Mouse (Mus musculus): ENCODE measurements around the gene Tsga10. TPM values are rescaled to one million over a fixed set of nuclear protein-coding genes. Genes with fewer than 3 reads are reported as not detected.

Tsga10 gene
- 12.4 and 14.5 TPM in 2 replicates for polyA plus RNA-seq (2016; fragmentation: Nextera tagmentation; extraction: Ambion mirVana)

DNA sequence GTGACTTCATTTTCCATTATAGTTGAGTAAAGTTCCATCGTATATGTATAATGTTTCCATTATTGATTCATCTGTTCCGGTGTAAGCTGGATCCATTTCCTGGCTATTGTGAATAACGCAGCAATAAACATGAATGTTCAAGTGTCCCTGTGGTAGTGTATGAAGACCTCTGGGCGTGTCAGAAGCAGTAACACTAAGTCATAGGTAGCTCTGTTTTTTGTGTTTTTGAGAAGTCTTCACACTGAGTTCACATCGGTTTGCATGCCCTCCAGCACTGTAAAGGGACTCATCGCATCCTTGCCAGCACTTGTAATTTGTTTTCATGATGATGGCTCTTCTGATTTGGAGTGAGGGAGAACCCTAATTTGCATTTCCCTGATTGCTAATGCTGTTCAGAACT, at the start of gene Tsga10:
Gene Tsga10 (minus strand): TSS at position 144 of the 400 bp plus-strand sequence.
- WGBS = 88% methylated on average over 6 of the region's 6 CpGs
- Histone ChIP-seq H3K4me1 (replicated peaks) (peaks cover 17% of the 10 kb centered on the region; the same call in 1 of the 2 replicates), H3K9me3 (no peaks in the 10 kb centered on the region), H3K36me3 (no peaks in the 10 kb centered on the region), H3K27ac (peak within 1 kb of the TSS; percentile 92), H3K4me3 (peak within 1 kb of the TSS; percentile 75), H3K27me3 (ENCODE audit: insufficient read depth, poor library complexity, severe bottlenecking) (peaks cover 6% of the 10 kb centered on the region; the same call in 1 of the 2 replicates)
- DNase-seq (ENCODE audit: low spot score) = no peak

- H3K4me1 ChIP-seq (replicated peaks) = no peaks in the 10 kb centered on the region
- no peaks in the 10 kb centered on the region for H3K9me3 ChIP-seq
- no peaks in the 10 kb centered on the region for H3K36me3 ChIP-seq
- no peak overlapping the region for H3K4me3 ChIP-seq
- H3K27ac ChIP-seq = no peak overlapping the region
- 85% methylated on average over 2 of the region's 2 CpGs for whole genome bisulfite sequencing
- no peak for DNase-seq (ENCODE audit: low spot score)
- no peaks in the 10 kb centered on the region for H3K27me3 ChIP-seq (ENCODE audit: insufficient read depth, poor library complexity, severe bottlenecking)
Observed at GRCm38 (mm10) chr1:37912751-37913150, 46.5 kb upstream of the Tsga10 start.

DNA sequence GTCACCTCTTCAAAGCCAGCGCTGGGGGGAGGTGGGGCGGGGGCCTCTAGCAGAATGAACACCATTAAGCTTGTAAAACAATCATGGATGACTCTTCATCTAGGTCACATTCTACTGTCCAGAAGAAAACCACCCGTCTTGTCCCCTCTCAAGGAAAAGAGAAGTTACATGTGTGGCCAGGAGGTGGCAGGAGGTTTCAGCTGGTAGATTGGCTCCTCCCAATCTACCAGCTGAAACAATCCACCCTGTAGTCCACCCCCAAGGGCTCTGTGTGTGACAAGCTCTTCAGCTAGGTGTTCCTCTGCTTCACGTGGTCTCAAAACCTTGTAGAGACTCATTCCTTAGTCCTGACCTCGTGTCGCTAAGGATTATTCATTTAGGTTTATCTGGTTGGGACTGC, 36.9 kb upstream of the Tsga10 start:
- Histone ChIP-seq H3K9me3 (no peaks in the 10 kb centered on the region), H3K4me1 (replicated peaks) (no peaks in the 10 kb centered on the region), H3K36me3 (peaks cover 26% of the 10 kb centered on the region), H3K27ac (no peak overlapping the region), H3K27me3 (ENCODE audit: insufficient read depth, poor library complexity, severe bottlenecking) (no peaks in the 10 kb centered on the region), H3K4me3 (no peak overlapping the region)
- DNase-seq (ENCODE audit: low spot score) = peak; percentile 21
- WGBS = 38% methylated on average over 6 of the region's 6 CpGs

- Histone ChIP-seq H3K36me3 (peaks cover 55% of the 10 kb centered on the region), H3K4me1 (replicated peaks) (no peaks in the 10 kb centered on the region), H3K27me3 (ENCODE audit: insufficient read depth, poor library complexity, severe bottlenecking) (no peaks in the 10 kb centered on the region), H3K27ac (no peak overlapping the region), H3K9me3 (no peaks in the 10 kb centered on the region), H3K4me3 (no peak overlapping the region)
- no peak for DNase-seq (ENCODE audit: low spot score)
- WGBS = 54% methylated on average over 6 of the region's 6 CpGs
Observed at GRCm38 (mm10) chr1:37900288-37900687, 34.1 kb upstream of the Tsga10 start.

GRCm38 (mm10) chr1:37899816-37900215, 33.6 kb upstream of the Tsga10 start:
- Histone ChIP-seq H3K9me3 (no peaks in the 10 kb centered on the region), H3K27me3 (ENCODE audit: insufficient read depth, poor library complexity, severe bottlenecking) (no peaks in the 10 kb centered on the region), H3K36me3 (peaks cover 59% of the 10 kb centered on the region), H3K4me3 (no peak overlapping the region), H3K27ac (no peak overlapping the region), H3K4me1 (replicated peaks) (no peaks in the 10 kb centered on the region)
- 86% methylated on average over 4 of the region's 4 CpGs for WGBS
- DNase-seq (ENCODE audit: low spot score) = no peak

- DNase-seq (ENCODE audit: low spot score) = no peak
- Histone ChIP-seq H3K4me3 (no peak overlapping the region), H3K27ac (no peak overlapping the region), H3K27me3 (ENCODE audit: insufficient read depth, poor library complexity, severe bottlenecking) (no peaks in the 10 kb centered on the region), H3K4me1 (replicated peaks) (peaks cover 14% of the 10 kb centered on the region), H3K9me3 (no peaks in the 10 kb centered on the region), H3K36me3 (peaks cover 60% of the 10 kb centered on the region)
Observed at GRCm38 (mm10) chr1:37894606-37895005, 28.4 kb upstream of the Tsga10 start.

DNA sequence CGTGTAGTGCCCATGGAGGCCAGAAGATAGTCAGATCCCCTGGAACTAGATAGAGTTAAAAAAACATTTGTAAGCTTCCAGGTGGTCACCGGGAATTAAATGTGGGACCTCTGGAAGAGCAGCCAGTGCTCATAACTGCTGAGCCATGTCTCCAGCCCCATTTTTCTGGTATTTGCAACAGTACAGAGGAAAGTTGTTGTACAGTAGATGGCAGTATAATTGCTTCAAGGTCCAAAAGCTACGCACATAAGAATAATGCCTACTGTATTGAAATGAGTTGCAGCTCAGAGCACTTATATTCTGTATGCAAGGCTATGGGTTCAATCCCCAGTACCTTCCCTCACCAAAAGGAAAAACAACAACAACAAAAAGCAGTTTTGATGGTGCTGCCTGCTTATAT, 25.2 kb upstream of the Tsga10 start:
- Histone ChIP-seq H3K36me3 (peaks cover 28% of the 10 kb centered on the region), H3K4me3 (peak overlapping the region; percentile 75), H3K9me3 (no peaks in the 10 kb centered on the region), H3K27me3 (ENCODE audit: insufficient read depth, poor library complexity, severe bottlenecking) (no peaks in the 10 kb centered on the region), H3K27ac (no peak overlapping the region), H3K4me1 (replicated peaks) (peaks cover 21% of the 10 kb centered on the region)
- DNase-seq (ENCODE audit: low spot score) = no peak
- 80% methylated on average over 3 of the region's 3 CpGs for WGBS

DNA sequence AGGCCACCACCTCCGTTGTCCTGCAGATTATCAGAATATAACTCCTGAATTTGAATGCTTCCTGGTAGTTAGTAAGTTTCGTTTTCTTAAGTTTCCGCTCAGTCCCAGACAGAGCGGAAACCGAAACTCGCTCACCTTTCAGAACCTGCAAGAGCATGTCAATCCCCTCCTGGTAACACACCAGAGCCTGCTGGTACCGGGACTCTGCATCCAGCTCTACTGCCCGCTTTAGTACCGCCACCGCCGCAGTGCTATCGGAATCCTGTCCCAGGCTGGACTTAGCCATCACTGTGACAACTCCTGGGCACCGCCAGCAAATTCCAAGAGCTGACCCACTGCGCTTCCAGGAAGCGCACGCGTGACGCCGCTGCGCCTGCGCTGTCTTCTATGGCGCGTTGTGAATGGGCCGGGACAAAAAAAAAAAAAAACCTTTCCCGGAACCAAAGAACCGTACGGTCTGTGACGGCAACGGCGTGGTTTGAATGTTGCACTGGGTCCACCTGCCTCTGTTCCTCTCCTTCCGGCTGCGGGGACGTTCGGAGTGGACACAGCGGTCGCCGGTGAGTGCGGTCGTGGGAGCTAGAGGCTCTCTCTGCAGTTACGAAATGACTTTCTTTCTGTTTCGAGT, 23.9 kb upstream of the Tsga10 start, which contains the start of the genes Mitd1 and Mrpl30:
Gene Mitd1 (minus strand): TSS at position 387 of the 628 bp plus-strand sequence.
Gene Mrpl30 (plus strand): TSS at position 453 of the 628 bp plus-strand sequence.
- no peaks in the 10 kb centered on the region for H3K27me3 ChIP-seq (ENCODE audit: insufficient read depth, poor library complexity, severe bottlenecking)
- H3K27ac ChIP-seq = peak within 1 kb of the TSS; percentile 85
- peak; percentile 90 for DNase-seq (ENCODE audit: low spot score)
- H3K9me3 ChIP-seq = no peaks in the 10 kb centered on the region
- WGBS = under 1% methylated on average over 41 of the region's 41 CpGs
- H3K36me3 ChIP-seq = peaks cover 16% of the 10 kb centered on the region
- peak within 1 kb of the TSS; percentile 75 for H3K4me3 ChIP-seq
- H3K4me1 ChIP-seq (replicated peaks) = peaks cover 21% of the 10 kb centered on the region

DNA sequence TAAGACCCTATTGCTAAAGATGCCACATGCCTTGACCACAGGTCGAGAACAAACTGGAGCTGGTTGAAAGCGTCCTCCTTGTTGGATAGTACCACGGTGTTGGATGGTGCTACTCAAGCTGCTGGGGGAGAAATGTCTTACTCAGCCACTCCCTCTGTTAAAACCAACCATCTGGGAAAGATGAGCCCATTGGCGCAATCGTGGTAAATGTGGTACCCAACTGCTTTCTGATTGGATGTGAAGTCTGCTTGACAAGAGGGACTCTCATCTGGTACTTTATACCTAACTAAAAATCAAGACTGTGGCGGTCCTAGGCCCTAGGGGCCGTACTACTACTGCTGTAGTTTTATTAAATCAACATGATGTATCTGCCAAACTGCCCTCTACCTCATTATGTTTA, 23.0 kb upstream of the Tsga10 start:
- 81% methylated on average over 7 of the region's 7 CpGs for WGBS
- H3K27ac ChIP-seq = no peak overlapping the region
- peak overlapping the region; percentile 75 for H3K4me3 ChIP-seq
- H3K4me1 ChIP-seq (replicated peaks) = peaks cover 21% of the 10 kb centered on the region
- no peak for DNase-seq (ENCODE audit: low spot score)
- H3K36me3 ChIP-seq = peaks cover 15% of the 10 kb centered on the region
- no peaks in the 10 kb centered on the region for H3K9me3 ChIP-seq
- H3K27me3 ChIP-seq (ENCODE audit: insufficient read depth, poor library complexity, severe bottlenecking) = no peaks in the 10 kb centered on the region

GRCm38 (mm10) chr1:37884451-37884850, 18.2 kb upstream of the Tsga10 start:
- DNase-seq (ENCODE audit: low spot score) = no peak
- H3K9me3 ChIP-seq = no peaks in the 10 kb centered on the region
- peaks cover 5% of the 10 kb centered on the region for H3K4me1 ChIP-seq (replicated peaks)
- 76% methylated on average over 4 of the region's 4 CpGs for WGBS
- H3K27me3 ChIP-seq (ENCODE audit: insufficient read depth, poor library complexity, severe bottlenecking) = no peaks in the 10 kb centered on the region
- H3K36me3 ChIP-seq = peaks cover 51% of the 10 kb centered on the region
- H3K27ac ChIP-seq = no peak overlapping the region
- no peak overlapping the region for H3K4me3 ChIP-seq

GRCm38 (mm10) chr1:37883411-37883810, 17.2 kb upstream of the Tsga10 start:
- DNase-seq (ENCODE audit: low spot score) = no peak
- H3K9me3 ChIP-seq = no peaks in the 10 kb centered on the region
- no peak overlapping the region for H3K27ac ChIP-seq
- 92% methylated on average over 4 of the region's 4 CpGs for WGBS
- H3K27me3 ChIP-seq (ENCODE audit: insufficient read depth, poor library complexity, severe bottlenecking) = no peaks in the 10 kb centered on the region
- no peak overlapping the region for H3K4me3 ChIP-seq
- no peaks in the 10 kb centered on the region for H3K4me1 ChIP-seq (replicated peaks)
- H3K36me3 ChIP-seq = peaks cover 61% of the 10 kb centered on the region

DNA sequence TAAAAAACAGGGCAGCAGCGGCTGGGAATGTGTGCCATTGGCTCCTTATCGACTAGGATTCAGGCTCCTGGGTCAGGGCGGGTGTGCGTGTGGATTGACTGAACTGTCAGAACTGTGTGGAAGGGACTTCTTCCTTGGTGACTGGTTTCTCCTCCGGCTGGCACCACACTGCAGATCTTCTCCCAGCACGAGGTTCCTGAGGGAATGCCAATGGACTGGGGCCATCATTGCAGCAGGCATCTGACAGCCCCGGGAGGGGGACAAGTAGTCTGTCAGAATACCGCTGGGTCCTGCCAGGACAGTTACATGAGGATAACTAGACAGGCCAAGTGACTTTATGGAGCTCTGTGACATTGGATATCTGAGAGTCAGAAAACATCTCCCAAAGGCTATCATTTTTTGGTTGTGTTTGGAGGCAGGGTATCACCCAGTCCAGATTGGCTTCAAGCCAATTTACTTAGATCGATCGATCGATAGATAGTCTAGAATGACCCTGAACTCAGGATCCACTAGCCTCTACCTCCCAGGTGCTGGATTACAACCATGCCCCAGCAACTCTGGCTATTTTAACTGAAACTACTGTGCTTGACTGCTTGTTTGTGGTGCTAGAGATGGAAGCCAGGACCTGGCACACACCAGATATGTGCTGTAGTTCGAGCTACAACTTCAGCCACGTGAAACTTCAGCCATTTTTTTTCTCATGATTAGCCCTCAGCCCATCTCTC, 11.7 kb upstream of the Tsga10 start:
- peaks cover 4% of the 10 kb centered on the region; the same call in 1 of the 2 replicates for H3K4me1 ChIP-seq (replicated peaks)
- H3K27me3 ChIP-seq (ENCODE audit: insufficient read depth, poor library complexity, severe bottlenecking) = no peaks in the 10 kb centered on the region
- peaks cover 12% of the 10 kb centered on the region; the same call in 1 of the 2 replicates for H3K9me3 ChIP-seq
- peaks cover 78% of the 10 kb centered on the region for H3K36me3 ChIP-seq
- DNase-seq (ENCODE audit: low spot score) = no peak
- H3K27ac ChIP-seq = no peak overlapping the region
- WGBS = 94% methylated on average over 13 of the region's 13 CpGs
- H3K4me3 ChIP-seq = no peak overlapping the region

GRCm38 (mm10) chr1:37873157-37873556, 6.9 kb upstream of the Tsga10 start:
- peaks cover 6% of the 10 kb centered on the region; the same call in 1 of the 2 replicates for H3K27me3 ChIP-seq (ENCODE audit: insufficient read depth, poor library complexity, severe bottlenecking)
- peaks cover 36% of the 10 kb centered on the region for H3K36me3 ChIP-seq
- DNase-seq (ENCODE audit: low spot score) = no peak
- H3K27ac ChIP-seq = no peak overlapping the region
- peak overlapping the region; percentile 67 for H3K4me3 ChIP-seq
- H3K4me1 ChIP-seq (replicated peaks) = peaks cover 15% of the 10 kb centered on the region
- H3K9me3 ChIP-seq = peaks cover 12% of the 10 kb centered on the region; the same call in 1 of the 2 replicates
- WGBS = 93% methylated on average over 4 of the region's 4 CpGs
